Mouse (Mus musculus) megakaryocyte, embryonic 14.5 days (primary cell): ENCODE measurements around the gene Smad6. TPM values are rescaled to one million over a fixed set of nuclear protein-coding genes. Genes with fewer than 3 reads are reported as not detected.
A peak's percentile ranks its signal among the peaks of the same experiment; 100 is the strongest.

Experiments
- H3K27me3 ChIP-seq: replicated peaks from 2 replicates; pipeline ENCODE3; 2012; ENCODE audit warnings: inconsistent platforms
- H3K36me3 ChIP-seq: replicated peaks from 2 replicates; pipeline ENCODE3; 2012; ENCODE audit warnings: low read length, inconsistent platforms, mixed read lengths
- H3K4me1 ChIP-seq: 2 replicates; pipeline ENCODE4 v1.6.1; 2012; ENCODE audit warnings: inconsistent platforms
- H3K4me3 ChIP-seq: replicated peaks from 2 replicates; pipeline ENCODE3; 2012; ENCODE audit warnings: moderate library complexity, mild to moderate bottlenecking, inconsistent platforms
- H3K9me3 ChIP-seq: 2 replicates; pipeline ENCODE4 v1.6.1; 2012; ENCODE audit warnings: inconsistent platforms
- FLI1 ChIP-seq: IDR thresholded peaks from 2 replicates; pipeline ENCODE4 v1.6.1; 2012; ENCODE audit warnings: low read length, inconsistent platforms, mixed read lengths
- GATA1 ChIP-seq: IDR thresholded peaks from 3 replicates; pipeline ENCODE4 v1.6.1; 2012; ENCODE audit warnings: mixed read lengths, low read length, inconsistent platforms, borderline replicate concordance
- polyA plus RNA-seq: library from polyadenylated mRNA; stranded (reverse); fragments of >175 nt; gene quantifications from 2 replicates; pipeline ENCODE4 v1.2.3, GENCODE M21; 2012; ENCODE audit warnings: low replicate concordance; ENCODE audit not compliant: insufficient read depth

Smad6 gene
- polyA plus RNA-seq, 1 experiment = 19.3 TPM

DNA sequence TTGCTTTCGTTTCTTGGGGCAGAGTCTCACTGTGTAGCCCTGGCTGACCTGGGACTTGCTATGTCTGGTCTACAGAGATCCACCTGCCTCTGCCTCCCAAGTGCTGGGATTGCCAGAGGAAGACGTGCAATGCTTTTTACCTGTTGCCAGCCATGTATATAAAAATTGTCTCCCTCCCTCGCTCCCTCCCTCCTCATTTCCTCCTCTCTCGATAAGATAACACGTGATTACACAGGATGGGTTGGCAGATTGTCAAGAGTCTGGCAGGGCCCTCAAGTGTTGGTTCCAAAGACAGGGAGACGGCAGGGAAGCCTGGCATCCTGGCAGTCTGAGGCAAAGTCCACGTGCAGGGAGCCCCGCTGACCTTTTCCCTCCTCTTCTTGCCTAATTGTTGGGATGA is 32.2 kb downstream of the Smad6 start:
- Histone ChIP-seq H3K36me3 (peaks cover 47% of the 10 kb centered on the region), H3K9me3 (no peaks in the 10 kb centered on the region), H3K27me3 (peaks cover 24% of the 10 kb centered on the region), H3K4me1 (peaks cover 30% of the 10 kb centered on the region), H3K4me3 (peak overlapping the region; percentile 33)
- no peak for TF ChIP-seq FLI1
- no peak for TF ChIP-seq GATA1

DNA sequence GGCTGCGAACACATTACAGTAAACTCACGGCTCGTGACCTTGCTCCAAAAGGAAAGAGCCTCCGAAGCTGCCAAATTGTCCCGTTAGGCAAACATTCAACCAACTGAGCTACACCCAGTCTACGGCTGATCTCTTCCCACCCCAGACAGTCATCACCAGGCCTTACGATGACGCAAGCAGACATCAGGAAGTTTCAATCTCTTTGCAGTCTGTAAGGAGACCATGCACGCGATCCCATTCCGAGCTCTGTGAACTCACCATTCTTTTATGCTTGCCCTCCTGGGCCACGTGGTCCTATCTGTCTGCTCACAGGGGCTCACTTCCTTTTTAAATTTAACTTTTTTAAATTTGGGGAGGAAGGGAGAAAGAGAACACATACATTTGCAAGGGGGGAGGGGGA is 32.6 kb downstream of the Smad6 start:
- Histone ChIP-seq H3K27me3 (peaks cover 29% of the 10 kb centered on the region), H3K4me3 (no peak overlapping the region), H3K4me1 (peaks cover 34% of the 10 kb centered on the region), H3K9me3 (no peaks in the 10 kb centered on the region), H3K36me3 (peaks cover 46% of the 10 kb centered on the region)
- TF ChIP-seq FLI1 (no peak), GATA1 (no peak)

DNA sequence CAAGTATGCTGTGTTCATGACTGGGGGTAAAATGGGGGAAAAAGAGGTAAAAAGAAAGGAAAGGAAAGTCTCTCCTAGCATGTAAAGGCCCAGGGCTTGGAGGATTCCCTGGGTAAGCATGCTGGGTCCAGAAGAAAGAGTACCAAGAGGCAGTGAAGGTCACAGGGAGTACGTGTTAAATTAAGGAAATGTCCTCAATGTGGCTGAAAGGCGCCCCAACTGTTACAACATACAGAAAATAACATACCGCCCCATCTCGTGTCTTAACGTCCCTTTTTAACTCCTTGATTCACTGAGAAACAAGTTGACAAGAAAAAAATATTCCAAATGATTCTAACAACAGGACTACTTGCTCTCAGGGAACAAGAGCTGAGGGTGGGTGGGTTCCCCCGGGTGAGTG is 36.7 kb downstream of the Smad6 start:
- peaks cover 55% of the 10 kb centered on the region for H3K27me3 ChIP-seq
- TF ChIP-seq GATA1 (no peak), FLI1 (no peak)
- no peak overlapping the region for H3K4me3 ChIP-seq
- H3K36me3 ChIP-seq = peaks cover 33% of the 10 kb centered on the region
- no peaks in the 10 kb centered on the region for H3K9me3 ChIP-seq
- H3K4me1 ChIP-seq = peaks cover 43% of the 10 kb centered on the region

DNA sequence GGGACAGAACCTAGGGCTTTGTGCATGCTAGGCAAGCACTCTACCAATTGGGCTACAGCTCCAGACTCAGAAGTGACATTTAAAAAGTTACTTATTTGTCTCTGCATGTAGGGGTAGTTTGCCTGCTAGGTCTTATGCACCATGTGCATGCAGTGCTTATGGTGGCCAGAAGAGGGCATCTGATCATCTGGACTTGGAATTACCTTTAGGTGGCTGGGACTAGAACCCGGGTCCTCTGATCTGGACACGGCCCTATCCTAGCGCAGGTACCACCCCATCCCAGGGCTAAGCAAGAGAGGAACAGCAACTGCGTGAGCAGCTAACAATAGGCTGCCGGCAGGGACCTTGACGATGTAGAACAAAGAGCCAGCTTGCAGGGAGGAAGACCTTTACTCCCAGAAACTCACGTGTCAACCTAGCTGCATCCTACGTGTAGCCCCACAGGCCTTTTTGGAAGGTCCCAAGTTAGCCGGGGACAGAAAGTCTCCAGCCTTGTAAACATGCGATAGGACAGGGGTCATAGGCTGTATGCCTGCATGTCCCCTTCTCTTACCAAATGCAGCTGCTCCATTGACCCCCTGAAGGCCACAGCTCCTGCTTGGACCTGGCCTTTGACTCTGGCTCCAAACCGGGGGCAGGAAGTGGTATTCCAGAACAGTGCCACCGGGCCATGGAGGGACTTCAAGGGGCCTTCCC is 38.8 kb downstream of the Smad6 start:
- Histone ChIP-seq H3K4me3 (no peak overlapping the region), H3K27me3 (peaks cover 69% of the 10 kb centered on the region), H3K9me3 (no peaks in the 10 kb centered on the region), H3K36me3 (peaks cover 23% of the 10 kb centered on the region), H3K4me1 (peaks cover 37% of the 10 kb centered on the region)
- TF ChIP-seq FLI1 (no peak), GATA1 (no peak)

DNA sequence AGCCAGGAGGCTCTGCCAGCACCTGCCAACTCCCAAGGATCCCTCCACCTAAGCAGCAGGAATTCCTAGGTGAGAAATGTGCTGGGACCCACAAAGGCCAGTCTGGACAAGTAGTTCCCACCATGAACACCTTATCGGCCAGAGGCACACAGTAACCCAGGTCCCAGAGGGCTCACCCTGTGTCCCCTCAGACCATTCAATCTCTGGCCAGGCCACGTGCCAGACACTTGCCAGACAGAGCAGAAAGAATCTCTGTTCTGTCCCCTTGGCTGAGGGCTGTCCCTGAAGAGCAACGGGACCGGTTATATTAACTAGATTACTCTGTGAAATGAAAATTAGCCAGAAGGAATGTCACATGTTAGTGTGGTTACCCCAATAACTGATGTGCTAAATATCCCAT is 39.9 kb downstream of the Smad6 start:
- Histone ChIP-seq H3K27me3 (peaks cover 74% of the 10 kb centered on the region), H3K36me3 (peaks cover 21% of the 10 kb centered on the region), H3K4me3 (no peak overlapping the region), H3K9me3 (no peaks in the 10 kb centered on the region), H3K4me1 (peaks cover 40% of the 10 kb centered on the region)
- TF ChIP-seq FLI1 (no peak), GATA1 (no peak)

DNA sequence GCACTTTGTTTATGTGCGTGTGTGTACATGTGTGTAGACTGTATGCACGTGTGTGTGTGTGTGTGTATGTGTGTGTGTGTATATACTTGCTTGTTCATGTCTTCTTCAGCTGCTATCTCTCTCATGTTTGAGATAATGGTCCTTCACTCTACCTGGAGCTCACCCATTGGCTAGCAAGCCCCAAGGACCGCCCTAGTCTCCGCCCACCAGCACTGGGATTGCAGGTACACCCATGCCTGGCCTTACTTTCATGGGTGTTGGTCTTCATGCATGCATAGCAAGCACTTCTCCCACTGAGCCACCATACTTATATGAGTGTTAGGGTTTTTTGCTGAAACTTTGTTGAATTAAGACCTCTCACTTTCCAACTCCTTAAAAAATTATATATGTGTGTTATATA is 40.5 kb downstream of the Smad6 start:
- TF ChIP-seq GATA1 = no peak
- no peak for TF ChIP-seq FLI1
- Histone ChIP-seq H3K9me3 (no peaks in the 10 kb centered on the region), H3K4me1 (peaks cover 42% of the 10 kb centered on the region)

DNA sequence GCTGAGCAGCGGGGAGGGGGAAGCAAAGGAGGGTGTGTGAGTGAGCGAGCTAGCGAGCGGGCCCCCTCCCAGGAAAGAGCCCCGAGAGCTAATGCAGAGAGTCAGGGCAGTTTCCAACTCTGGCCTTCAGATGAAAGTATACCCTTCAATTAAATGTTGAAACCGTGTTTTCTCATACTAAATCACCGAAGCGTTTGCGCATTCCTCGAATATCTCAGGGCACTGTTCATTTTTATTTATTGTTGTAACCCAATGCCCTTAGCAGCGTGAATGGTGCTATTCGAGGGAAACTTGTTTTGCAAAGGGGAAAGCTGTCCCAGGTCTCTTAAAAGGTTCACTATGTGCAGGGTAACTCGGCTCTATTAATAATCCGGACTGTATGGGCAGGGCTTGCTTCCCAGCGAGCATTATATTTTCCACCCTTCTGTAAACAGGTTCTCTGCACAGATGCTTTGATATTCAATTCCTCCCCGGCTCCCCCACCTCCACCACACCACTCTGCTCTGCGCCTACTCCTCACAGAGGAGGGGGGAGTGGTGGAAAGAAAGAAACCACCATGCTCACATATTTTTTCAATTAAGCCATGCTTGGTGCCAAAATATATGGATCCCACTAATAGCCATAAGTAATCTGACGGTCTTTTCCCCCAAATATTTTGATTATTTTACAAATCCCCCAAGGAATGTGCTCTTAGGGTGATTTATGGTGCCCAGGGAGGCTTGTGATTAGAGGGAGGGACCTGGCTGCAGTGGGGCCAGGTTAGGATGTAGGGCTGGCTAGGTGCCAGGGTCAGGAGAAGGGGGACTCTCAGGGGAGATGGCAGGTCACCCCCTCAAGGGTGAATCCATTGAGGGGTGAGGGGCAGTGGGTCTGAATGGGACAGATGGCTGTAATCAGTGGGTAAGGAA is 41.4 kb downstream of the Smad6 start:
- Histone ChIP-seq H3K36me3 (peaks cover 21% of the 10 kb centered on the region), H3K4me1 (peaks cover 52% of the 10 kb centered on the region), H3K9me3 (no peaks in the 10 kb centered on the region), H3K27me3 (peaks cover 78% of the 10 kb centered on the region), H3K4me3 (no peak overlapping the region)
- TF ChIP-seq GATA1 (no peak), FLI1 (no peak)

More for the DNA sequence above, 40.5 kb downstream of the Smad6 start:
- H3K4me3 ChIP-seq = no peak overlapping the region
- H3K27me3 ChIP-seq = peaks cover 74% of the 10 kb centered on the region
- H3K36me3 ChIP-seq = peaks cover 21% of the 10 kb centered on the region

DNA sequence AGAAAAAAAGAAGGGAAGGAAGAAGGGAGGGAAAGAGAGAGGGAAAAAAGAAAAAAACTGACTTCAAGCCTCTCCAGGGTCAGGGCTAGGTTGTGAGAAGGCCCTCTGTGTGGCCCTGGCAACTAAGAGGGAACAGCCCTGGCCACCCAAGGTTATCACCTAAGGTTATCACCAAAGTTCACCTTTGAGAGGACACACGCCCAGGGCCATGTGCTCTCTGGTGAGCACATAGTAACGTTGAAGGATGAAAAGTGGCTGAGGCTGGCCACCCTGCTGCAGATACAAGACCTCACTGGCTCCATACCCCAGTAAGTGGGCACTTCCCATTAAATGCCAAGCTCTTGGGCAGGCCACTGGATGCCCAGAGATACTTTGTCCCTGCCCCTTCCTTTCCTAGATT is 42.6 kb downstream of the Smad6 start:
- Histone ChIP-seq H3K4me3 (no peak overlapping the region), H3K4me1 (peaks cover 59% of the 10 kb centered on the region), H3K36me3 (peaks cover 21% of the 10 kb centered on the region), H3K27me3 (peaks cover 76% of the 10 kb centered on the region), H3K9me3 (no peaks in the 10 kb centered on the region)
- no peak for TF ChIP-seq GATA1
- TF ChIP-seq FLI1 = no peak

DNA sequence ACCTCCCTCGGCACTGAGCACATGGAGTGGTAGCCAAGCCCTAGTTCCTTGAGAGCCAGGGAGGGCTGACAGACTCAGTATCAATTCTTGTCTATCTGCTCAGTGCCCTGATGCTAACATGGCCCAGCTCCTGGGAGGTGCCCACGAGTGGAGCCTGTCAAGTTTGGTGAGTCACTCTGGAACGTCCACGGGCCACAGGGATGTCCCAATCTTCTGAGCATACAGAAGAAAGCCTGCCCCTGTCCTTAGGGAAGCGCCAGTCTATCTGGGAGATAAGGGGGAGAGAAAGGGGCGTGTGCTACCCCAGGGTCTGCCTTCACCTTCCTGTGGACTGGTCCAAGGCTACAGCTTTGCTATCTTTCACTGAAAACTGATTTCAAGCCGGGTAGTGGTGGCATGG is 43.2 kb downstream of the Smad6 start:
- TF ChIP-seq GATA1 (no peak), FLI1 (no peak)
- H3K4me3 ChIP-seq = no peak overlapping the region

DNA sequence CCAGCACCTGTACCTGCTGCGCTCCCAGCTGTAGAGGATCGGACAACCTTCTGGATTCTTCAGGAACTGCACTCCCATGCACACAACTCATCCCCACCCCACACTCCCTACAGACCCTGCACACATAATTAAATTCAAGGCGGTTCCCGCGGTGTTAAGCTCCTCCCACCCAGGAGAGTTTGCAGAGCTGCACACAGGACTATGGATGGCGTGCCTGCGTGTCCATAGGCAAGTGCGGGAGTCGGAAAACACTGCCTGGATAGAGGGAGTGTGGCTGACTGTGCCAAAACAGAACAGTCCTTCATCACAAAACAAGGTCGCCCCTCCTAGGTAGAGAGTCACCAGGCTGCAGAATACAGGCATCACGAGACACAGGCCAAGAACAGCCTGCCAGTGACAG is 45.9 kb downstream of the Smad6 start:
- peaks cover 77% of the 10 kb centered on the region for H3K27me3 ChIP-seq
- H3K4me3 ChIP-seq = no peak overlapping the region
- peaks cover 21% of the 10 kb centered on the region for H3K36me3 ChIP-seq
- TF ChIP-seq GATA1 (no peak), FLI1 (no peak)
- H3K4me1 ChIP-seq = peaks cover 77% of the 10 kb centered on the region
- H3K9me3 ChIP-seq = no peaks in the 10 kb centered on the region

More for the DNA sequence above, 43.2 kb downstream of the Smad6 start:
- Histone ChIP-seq H3K27me3 (peaks cover 75% of the 10 kb centered on the region), H3K4me1 (peaks cover 60% of the 10 kb centered on the region), H3K9me3 (no peaks in the 10 kb centered on the region), H3K36me3 (peaks cover 21% of the 10 kb centered on the region)
